Mouse (Mus musculus): ENCODE measurements around the gene Slc36a4.

The Slc36a4 gene

GRCm38 (mm10) chr9:15709599-15710381 lies at the start of gene Slc36a4:
Gene Slc36a4 (plus strand): TSS chr9:15709738.
- peak; percentile 85 for DNase-seq

DNA sequence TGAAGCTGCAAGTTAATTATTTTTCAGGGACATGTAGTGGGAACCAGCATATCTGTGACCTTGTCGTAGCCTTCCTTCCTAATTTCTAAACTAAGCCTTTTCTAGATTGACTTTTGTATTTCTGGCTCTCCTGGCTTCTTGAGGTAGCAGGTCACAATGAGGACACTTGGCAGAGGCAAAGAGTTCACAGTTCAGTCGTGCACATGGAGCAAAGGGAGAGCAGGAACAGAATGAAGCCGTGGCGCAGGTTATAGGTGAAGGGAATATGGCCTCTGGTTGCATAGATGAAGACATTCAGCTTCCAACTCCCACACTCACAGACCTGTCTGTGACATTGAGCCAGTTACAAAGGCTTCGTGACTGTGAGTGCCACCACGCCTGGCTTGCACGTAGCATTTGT lies 44.9 kb upstream of the Slc36a4 start:
- DNase-seq: no peak

DNA sequence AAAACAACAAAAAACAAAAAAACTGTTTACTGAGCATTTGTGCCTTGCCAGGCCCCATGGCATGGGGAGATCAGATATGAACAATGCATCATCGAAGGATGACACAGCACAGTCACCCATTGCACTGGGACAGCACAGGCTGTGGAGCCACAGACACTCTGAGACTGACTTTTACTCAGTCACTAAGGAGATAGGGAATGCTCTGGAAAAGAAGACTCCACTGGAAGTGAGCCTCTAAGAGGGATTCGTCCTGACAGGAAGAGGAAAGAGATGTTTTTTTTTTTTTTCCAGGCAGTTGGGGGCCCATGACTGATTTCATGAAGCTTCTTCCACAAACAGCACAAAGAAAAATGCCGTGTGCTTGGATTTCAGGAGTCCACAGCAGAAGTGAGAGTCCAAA lies 40.1 kb upstream of the Slc36a4 start:
- no peak for DNase-seq

GRCm38 (mm10) chr9:15670002-15670527 lies 39.5 kb upstream of the Slc36a4 start:
- peak; percentile 17 for DNase-seq

- no peak for DNase-seq
Measured at GRCm38 (mm10) chr9:15672251-15672650, 37.3 kb upstream of the Slc36a4 start.

DNA sequence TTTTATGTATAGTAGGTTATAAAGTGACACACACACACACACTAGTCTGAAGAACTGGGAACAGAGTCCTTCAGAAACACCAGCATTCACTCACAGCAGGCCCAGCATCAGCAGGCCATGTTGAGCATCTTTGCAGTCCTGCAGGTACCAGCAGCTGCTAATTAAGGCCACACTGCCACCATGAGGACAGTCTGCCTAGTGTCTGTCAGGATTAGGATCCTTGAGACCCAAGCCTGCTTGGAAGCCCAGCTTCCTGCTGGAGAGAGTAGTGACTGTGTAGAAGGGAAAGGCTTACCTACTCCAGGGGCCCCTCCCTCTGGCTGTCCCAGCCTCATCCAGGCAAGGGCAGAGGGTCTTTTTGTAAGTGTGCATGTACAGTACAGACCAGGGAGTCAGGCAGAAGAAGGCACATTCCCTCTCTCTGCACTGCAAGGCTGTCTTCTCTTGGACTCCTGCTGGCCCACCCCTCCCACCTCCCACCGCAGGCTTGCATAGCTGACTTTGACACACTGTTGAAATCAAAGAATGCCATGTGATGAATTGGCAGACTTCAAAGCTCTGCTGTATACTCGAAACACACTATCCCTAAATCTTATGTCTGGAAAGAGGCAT lies 27.6 kb upstream of the Slc36a4 start:
- peak; percentile 90 for DNase-seq

GRCm38 (mm10) chr9:15685215-15685614 lies 24.3 kb upstream of the Slc36a4 start:
- peak; percentile 81 for DNase-seq

GRCm38 (mm10) chr9:15687358-15687757 lies 22.2 kb upstream of the Slc36a4 start:
- DNase-seq: no peak

DNA sequence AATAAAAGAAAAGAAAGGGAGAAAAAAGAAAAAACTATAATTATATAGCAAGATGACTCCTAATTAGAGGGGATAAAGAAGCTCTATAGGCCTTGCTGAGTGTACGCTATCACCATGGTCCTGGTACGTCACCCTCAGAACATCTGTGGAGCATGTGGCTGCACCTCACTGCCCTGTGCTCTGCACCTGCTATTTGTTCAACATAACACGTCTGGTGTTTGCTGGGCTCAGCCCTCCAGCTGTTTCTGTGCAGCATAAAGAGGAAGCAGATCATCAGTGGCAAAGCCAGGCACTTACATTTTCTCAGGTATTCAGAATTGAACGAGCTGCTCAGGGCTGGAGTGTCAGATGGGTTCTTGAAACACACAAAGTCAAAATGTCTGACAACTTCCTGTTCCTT lies 15.7 kb upstream of the Slc36a4 start:
- no peak for DNase-seq

DNA sequence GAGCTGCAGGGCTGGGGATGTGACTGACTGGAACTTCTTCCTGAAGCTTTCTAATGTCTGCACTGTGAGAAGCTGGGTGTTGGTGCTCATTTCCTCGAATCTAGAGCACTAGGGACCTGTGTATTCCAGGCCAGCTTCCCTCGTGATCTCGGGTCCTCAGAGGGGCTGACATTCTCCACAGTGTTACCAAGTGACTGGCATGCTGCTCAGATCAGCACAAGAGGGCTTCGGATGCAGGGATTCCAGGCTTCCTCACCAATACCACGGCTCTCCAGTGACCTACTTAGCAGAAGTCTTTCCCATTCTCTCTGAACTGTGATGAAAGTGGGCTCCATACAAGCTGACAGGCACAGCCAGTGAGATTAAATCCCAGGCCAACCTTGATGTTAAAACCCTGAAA lies 14.5 kb upstream of the Slc36a4 start:
- DNase-seq: no peak

DNA sequence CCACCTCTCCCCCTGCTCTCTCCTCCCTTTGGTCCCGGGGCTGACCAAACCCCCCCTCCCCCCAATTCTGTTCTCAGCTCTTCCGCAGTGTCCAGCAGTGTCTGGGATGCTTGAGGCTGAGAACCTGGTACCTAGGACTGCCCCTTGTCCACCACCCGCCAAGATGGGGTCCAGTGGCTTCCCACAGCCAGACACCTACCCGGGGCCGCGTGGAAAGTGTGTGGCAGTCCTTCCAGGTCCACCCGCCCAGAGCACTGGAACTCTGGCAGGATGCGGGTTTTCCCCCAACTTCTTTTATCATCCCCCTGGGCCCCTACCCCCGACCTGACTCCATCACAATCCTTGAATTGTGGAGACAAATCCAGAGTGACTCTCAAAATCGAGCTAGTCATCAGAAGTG lies 3.8 kb upstream of the Slc36a4 start:
- no peak for DNase-seq

- DNase-seq: peak; percentile 21
Measured at GRCm38 (mm10) chr9:15708979-15709598, 449 bp upstream of the Slc36a4 start.

DNA sequence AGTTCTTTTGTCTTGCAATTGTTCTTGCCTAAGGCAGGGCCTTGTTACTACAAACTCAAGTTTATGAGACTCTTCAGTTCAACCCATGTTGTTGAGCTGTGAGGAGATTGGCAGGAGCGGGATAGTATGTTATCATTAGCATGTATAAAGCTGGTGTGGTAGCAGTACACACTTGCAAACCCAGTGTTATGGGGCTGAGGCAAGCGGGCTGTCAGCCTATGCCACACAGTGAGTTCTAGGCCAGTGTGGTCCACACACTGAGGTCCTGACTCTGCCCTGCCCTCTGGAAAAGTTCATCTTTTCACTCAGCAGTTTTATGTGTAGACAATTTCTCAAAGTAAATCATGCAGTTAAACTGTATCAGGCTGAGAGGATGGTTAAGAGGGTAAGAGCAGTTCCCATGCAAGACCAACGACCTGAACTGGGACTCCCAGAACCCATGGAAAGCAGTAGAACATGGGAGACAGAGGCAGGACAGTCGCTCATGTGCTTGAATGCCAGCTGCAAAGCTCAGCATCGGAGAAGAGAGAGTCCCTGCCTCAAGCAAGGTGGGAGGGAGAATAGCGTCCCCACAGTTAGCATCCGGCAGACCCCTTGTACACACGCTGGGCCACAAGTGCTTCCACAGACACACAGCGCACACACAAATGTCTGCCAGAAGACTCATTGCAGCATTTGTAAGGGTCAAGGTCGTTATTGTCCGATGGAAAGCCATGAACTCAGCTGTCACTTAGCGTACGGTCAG lies 1.5 kb downstream of the Slc36a4 start:
- no peak for DNase-seq

DNA sequence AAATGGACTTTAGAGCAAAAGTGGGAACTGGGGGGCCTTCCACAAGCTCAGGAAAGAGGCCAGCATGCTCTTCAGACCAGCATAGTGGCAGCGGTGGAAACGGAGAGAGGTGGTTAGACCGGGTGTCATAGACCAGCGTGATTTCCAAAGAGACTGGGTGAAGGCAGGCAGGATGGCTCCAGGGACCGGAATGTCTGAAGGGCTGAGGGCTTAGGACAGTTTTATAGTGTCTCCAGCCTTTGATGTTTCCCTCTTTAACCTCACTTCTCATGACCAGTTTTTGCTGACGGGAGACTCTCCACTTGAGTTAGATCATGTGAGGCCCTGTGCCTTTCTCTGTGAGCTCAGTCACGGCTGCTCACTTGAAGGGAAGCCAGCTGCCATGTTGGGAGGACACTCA lies 2.1 kb downstream of the Slc36a4 start:
- no peak for DNase-seq

GRCm38 (mm10) chr9:15714792-15715191 lies 5.3 kb downstream of the Slc36a4 start:
- DNase-seq: no peak

DNA sequence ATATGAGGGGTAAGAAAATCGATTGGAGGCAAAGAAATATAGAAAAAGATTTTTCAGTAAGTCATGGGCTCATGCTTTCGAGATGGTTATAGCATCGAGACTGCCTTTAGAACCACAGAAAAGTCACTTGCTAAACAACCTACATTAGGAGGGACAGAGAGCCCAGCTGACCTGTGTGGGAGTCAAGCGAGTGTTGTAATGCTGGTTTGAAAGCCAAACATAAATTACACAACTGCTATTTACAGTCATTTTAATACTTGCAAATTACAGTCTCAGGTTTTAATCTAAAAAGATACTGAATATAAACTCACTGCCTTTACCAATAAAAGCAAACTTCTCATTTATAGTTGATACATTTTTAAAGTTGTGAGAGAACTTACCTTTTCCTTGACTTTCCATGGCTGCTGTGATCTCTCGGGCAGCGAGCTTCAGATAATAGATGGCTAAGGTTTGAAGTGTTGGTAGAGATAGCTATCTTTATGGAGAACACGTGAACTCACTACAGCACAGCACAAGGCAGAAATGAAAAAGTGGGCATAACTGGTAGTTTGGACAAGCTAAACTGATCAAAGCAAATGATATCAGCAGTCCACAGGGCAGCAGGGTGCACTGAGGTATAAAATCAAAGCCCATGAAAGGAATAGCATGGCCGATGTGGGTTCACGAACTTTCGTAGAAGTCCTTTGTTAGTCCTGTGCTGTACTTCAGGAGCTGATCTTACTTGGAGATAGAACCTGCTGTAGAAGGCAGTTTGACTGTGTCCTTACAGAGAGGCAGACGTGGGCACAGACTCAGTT lies 5.9 kb downstream of the Slc36a4 start:
- no peak for DNase-seq

- no peak for DNase-seq
Measured at GRCm38 (mm10) chr9:15717363-15717762, 7.8 kb downstream of the Slc36a4 start.

DNA sequence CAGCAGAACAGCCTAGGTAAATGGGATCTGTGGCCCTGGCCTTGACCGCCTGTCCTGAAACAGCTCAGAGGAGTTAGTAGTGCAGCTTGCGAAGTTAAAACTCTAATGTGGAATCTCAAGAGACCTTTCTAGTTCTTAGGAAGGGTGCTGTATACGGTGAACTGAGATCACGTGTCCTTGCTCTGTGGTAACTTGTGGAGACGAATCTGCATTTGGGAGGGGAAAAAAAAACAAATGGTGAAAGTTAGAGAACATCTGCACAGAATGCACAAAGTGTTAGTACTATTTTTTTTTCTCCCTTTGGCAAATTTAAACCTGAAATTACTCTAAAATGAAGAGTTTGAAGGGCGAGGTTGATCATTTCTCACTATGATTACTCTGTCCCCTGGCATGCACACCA lies 8.8 kb downstream of the Slc36a4 start:
- DNase-seq: no peak

DNA sequence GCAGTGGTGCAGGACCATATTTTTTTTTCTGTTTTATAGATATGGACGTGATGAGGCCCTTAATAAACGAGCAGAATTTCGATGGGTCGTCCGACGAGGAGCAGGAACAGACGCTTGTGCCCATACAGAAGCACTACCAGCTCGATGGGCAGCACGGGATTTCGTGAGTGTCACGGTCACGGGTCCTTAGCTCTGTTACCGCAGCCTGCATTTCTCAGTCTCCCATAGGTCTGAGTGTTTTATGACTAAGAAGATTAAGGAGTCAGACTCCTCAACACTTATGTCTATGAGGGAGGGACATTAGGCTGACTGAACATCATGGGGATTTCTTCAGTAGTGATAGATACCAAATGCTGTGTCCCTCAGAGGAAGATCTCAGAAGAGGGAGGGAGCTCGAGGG lies 10.1 kb downstream of the Slc36a4 start:
- DNase-seq: no peak

DNA sequence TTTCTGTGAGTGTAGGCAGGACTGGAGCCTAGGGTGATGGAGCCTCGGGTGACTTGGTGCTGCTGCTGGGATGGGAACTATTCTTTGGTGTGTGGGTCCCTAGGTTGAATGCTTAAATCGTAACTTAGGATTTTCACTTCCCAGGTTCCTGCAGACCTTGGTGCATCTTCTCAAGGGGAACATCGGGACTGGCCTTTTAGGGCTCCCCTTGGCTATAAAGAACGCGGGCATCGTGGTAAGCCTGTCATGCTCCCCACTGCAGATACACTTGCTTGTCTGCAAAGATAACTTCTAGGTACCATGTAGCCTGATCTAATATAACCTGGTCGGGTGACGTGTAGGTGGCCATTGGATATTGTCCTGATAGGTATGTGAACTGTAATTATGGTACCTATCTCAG lies 11.0 kb downstream of the Slc36a4 start:
- DNase-seq: no peak

GRCm38 (mm10) chr9:15721226-15721833 lies 11.8 kb downstream of the Slc36a4 start:
- no peak for DNase-seq

- no peak for DNase-seq
Measured at GRCm38 (mm10) chr9:15722506-15722905, 13.0 kb downstream of the Slc36a4 start.

Measured in lung, postnatal 10 days (tissue).